Mouse (Mus musculus): Measurements from ENCODE around the gene Gpr35. TPM values are rescaled to one million over a fixed set of nuclear protein-coding genes. Genes with fewer than 3 reads are reported as not detected.
"Not testable (repeated sequence)": the region's sequence is repeated elsewhere in the genome, so short reads cannot be mapped to it uniquely, and the experiment has no call there.

Gene Gpr35
- total RNA-seq, 2 experiments from 2014 or later = 0.11 to 0.22 TPM

DNA sequence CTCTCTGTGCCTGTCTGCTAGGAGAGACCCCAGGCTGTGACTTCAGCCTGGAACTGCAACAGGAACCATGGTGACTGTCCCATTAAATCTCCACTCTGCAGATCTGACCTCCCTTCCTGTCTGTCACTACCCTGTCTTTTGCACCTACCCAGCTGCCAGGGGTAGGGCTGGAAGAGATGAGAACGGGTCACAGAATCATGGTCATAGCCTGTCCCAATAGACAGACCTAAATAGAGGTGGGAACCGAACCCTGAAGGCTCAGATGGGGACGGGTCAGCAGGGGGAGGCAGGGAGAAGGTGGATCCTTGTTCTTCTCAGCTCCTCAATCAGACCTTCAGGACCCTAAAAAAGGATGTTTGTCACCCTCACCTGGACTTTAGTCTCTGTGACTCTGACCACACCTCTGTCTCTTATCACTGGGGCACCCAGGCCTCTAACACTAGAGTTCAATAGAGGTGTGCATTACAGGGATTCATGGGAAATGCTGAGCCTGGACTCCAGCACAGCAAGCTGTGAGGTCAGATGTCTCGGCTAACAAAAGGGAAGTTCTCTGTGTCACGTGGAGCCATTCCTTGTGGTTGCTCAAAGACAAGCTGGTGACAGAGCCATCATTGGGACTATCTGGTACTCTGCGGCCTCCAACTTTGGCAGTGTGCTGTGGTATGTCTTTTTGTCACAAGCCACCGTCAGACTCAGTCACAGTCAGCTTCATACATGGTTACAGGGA is 30.0 kb upstream of the Gpr35 start:
- peak in 1 of 2 experiments; percentile 15 for DNase-seq (ENCODE audit: extremely low spot score in 1 of 2, low spot score in 2 of 2)
- intact Hi-C loops (cut with DNase I) = no loop called here

DNA sequence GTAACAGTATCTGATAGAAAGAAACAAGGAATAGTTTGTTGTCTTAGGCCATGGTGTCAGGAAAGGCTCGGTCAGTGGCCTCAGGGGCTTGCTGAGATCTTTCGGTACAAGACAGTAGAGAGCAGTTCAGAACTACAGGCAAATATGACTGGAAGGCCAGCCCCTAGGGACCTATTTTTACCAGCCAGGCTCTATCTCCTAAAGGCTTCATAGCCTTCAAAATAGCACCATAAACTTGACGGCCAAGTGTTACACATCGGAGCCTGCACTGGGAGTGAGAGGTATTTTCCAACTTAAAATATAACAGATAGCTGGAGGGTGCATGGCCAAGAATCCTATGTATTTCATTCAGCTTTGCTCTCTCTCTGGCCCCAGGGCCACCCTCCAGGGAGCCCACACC is 29.2 kb upstream of the Gpr35 start:
- intact Hi-C loops (cut with DNase I) = no loop called here
- DNase-seq (ENCODE audit: extremely low spot score in 1 of 2, low spot score in 2 of 2) = no peak

DNA sequence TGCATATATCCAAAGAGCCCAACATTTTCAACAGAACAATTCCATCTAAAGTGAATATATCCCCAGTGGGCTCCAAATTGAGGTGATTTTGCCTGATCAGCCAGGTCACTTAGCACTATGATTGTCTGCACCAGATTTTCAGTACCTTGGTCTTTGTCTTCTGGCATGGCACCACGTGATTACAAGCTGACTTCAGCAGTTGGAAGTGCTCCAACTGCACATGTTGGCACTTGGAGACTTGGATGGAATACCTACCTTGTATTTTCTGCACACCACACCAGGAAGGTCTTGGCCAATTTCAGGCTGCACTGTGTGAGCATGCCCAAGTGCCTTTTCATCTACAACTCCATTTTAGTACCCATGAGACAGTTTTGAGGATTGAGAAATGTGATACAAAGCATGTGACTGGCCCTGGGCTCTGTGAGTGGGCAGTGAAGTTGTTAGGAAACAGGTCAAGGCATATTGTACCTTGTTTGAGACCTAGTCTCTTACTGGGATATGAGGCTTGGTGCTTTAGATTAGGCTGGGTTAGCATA is 20.4 kb upstream of the Gpr35 start:
- peak in 1 of 2 experiments; percentile 10 for DNase-seq (ENCODE audit: extremely low spot score in 1 of 2, low spot score in 2 of 2)
- intact Hi-C loops (cut with DNase I) = no loop called here

DNA sequence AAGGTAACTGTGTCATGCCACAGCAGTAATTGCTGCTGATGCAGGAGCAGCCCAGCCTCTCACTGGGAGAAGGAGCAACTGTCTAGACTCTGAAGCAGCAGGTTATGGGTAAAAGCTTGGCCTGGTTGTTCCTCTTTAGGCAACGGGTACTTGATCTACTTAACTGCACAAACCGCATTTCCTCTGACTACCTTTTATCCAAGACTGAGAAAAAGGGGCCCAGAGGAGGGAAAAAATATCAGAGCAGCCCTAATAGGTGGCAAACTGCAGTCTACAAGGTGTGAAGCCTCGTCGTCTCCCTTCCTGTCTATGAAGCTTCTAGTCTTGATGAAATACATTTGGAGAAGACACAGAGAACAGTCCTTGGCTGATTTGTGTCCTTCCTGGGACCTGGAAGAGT is 17.1 kb upstream of the Gpr35 start:
- intact Hi-C loops (cut with DNase I) = no loop called here
- DNase-seq (ENCODE audit: extremely low spot score in 1 of 2, low spot score in 2 of 2) = no peak

DNA sequence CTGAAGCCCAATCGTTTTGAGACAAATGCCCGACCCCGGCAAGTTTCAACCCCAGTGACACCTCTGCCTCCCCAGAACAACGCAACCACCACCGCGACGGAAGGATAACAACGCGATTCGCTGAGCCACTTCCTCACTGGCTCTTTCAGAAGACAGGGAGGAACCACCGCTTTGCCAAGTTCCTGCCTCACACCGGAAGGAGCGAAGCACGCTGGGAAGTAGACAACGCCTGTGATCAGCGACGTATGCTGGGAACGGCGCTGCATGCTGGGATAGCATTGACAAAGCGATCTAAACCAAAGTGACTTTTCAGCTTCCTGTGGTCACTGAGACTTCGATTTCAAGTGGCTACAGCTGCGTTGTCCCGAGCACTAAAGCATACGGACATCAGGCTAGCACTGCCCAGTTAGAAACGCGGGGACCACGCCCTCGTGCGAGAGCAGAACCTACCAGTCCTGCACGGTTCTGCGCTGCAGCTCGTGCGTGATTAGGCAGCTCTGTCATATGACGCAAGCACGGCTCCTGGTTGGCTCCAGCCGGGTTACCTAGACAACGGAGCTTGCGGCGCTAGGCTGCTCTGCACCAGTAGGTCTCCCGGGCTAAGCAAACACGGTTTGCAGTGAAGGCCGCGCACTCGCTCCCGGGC is 16.4 kb upstream of the Gpr35 start, which contains the start of gene Capn10:
TSS of gene Capn10 (plus strand) at position 195 of the 646 bp plus-strand sequence.
- peak; percentile 95 for DNase-seq (ENCODE audit: extremely low spot score in 1 of 2, low spot score in 2 of 2)
- intact Hi-C loops (cut with DNase I) = no loop called here

DNA sequence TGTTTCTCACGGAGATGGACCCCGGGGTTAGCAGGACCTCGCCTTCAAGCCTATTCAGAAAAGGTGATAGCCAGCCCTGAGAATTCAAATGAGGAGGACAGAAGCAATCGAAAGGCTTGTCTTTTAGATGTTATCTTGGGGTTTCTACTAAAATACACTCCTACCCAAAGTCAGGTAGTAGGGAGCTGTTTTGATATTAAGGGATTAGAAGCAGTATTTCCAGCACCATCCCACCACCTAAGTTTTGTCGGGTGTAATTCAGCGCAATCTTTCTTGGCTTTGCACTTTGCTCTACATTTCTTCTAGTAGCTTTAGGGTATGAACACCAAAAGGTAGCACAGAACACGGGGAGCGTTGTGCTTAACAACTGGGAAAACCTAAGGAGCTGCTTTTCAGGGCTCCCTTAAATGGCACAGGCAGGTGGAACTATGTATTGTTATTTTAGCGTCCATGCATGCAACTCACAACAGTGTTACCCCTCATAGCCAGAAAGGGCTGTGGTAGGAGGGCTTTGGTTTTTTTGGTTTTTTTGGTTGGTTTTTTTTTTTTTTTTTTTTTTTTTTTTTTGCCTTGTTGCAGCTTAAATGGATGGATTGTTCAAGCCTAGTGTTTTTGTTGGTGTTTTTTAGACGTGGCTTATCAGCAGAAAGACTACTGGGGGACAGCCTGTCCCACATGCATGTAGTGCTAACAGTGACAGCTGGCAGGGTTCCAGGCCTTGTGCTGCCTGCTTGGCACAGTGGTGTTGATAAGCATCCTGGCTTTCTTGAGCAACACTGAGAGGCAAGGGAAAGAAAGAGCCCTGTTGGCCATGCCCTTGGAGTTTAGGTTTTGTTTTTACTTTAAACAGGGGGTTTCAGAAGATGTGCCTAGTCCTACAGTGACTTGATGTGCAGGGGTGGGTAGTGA is 15.4 kb upstream of the Gpr35 start:
- intact Hi-C loops (cut with DNase I) = no loop called here
- peak in 1 of 2 experiments; percentile 71 for DNase-seq (ENCODE audit: extremely low spot score in 1 of 2, low spot score in 2 of 2)

DNA sequence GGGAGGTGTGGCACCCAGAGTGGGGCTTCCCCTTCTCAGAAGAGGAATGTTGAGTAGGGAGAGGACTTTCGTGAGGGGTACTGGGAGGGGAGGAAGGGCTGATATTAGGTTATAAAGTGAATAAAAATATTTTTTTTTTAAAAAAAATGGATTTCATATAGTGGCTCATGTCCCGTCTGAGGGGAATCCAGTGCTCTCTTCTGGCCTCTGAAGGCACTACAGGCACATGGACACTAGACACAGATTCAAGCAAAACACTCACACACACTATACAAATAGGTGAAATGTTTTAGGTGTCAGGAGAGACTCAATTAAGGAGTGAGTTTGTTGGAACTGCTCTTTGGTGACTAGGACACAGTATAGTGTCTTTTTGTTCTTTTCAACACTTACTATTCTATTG is 14.7 kb upstream of the Gpr35 start:
- intact Hi-C loops (cut with DNase I) = no loop called here

DNA sequence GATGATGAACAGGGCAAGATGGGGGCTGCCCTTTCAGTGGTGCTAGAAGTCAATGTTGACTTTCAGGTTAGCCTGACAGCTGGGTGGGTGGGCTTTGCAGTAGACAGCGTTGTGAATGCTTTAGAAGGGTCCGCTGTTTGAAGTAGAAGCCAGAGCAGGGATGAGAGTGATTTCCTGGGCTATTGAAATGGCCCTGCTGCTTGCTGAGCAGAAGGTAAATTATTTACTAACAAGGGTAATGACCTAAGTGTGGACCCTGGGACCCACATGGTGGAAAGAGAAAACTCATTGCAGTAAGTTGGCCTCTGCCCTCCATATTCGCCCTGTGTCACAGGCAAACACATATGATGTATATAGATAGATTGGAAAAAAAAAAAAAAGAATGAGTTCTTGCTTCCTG is 14.2 kb upstream of the Gpr35 start:
- DNase-seq (ENCODE audit: extremely low spot score in 1 of 2, low spot score in 2 of 2) = no peak
- intact Hi-C loops (cut with DNase I) = no loop called here

More for the DNA sequence above, 14.7 kb upstream of the Gpr35 start:
- no peak for DNase-seq (ENCODE audit: extremely low spot score in 1 of 2, low spot score in 2 of 2)

DNA sequence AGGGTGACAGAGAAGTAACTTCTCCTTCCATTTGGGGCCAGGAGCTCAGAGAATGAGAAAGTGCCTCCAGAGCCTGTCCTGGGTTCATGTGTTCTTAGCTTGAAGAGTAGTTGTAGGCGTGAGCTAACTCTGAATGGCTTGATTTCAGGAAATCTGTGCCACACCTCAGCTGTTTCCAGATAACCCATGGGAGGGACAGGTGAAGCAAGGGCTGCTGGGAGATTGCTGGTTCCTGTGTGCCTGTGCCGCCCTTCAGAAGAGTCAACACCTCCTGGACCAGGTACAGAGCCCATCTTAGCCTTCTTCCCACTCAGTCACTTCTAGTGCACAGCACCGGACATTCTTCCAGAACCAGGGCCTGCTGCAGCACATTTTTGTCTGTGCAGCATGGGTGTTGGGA is 12.9 kb upstream of the Gpr35 start:
- DNase-seq (ENCODE audit: extremely low spot score in 1 of 2, low spot score in 2 of 2) = no peak
- intact Hi-C loops (cut with DNase I) = no loop called here

DNA sequence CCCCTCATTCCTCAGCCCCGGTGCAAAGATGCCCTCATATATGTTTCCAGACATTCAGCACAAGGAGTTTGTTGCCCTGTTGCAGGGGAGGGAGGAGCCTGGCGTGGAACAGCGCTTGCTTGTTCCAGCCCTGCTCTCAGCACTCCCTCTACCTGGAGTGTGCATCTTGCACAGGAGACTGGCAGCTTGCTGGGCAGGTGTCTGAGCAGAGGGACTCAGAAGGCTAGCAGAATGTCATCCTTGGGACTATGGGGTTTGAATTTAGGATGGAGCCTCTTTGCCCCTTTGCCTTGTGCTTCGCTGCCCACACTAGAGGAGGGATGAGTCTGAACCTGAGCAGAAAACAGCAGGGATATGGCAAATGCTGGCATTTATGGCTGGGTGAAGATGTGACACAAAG is 10.9 kb upstream of the Gpr35 start:
- intact Hi-C loops (cut with DNase I) = no loop called here

DNA sequence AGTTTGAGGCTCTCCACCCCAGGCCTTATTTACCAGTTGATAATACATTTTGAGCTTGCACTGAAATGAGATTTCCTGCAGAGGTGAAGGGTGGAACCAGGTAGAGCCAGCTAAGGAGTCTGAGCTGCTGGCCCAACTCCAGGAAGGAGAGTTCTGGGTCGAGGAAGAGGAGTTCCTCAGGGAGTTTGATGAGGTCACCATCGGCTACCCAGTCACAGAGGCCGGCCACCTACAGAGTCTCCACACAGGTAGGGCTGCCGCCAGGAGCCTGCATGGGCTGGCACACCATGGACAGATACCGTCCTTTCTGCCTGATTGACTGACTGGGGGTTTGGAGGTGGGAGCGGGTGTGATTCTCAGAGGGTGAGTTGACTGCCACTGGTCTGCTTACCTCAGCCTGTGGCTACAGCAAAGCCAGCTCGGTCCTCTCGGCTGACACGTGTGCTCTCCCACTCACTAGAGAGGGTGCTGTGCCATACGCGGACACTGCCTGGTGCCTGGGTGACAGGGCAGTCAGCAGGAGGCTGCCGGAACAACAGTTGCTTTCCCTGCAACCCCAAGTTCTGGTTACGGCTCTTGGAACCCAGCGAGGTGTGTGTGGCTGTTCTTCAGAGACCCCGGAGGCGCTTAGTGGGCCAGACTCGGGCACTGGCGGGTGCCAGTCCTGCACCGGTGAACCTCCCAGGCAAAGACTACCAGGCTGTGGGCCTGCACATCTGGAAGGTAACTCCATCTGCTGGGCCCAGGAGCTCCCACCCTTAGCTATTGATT is 7.3 kb upstream of the Gpr35 start:
- intact Hi-C loops (cut with DNase I) = no loop called here
- no peak for DNase-seq (ENCODE audit: extremely low spot score in 1 of 2, low spot score in 2 of 2)

More for the DNA sequence above, 10.9 kb upstream of the Gpr35 start:
- DNase-seq (ENCODE audit: extremely low spot score in 1 of 2, low spot score in 2 of 2) = no peak

DNA sequence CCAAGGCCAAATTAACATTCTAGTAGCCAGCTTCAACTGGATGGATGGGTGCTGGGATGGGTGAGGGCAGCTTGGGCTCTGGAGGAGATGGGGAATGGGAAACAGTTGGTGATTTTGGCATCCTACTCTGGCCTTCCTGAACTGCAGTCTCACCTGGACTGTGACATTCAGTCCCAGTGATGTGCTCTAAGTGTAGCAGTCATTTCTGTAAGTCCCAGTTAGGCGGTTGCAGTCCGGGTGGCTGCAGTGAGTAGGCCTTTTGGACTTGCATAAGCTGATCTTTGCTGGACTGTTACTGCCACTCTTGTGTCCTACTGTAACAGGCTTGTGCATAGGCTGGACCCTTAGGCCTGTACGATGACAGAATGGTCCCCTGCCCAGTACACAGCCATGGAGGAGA is 2.7 kb upstream of the Gpr35 start:
- no peak for DNase-seq (ENCODE audit: extremely low spot score in 1 of 2, low spot score in 2 of 2)

DNA sequence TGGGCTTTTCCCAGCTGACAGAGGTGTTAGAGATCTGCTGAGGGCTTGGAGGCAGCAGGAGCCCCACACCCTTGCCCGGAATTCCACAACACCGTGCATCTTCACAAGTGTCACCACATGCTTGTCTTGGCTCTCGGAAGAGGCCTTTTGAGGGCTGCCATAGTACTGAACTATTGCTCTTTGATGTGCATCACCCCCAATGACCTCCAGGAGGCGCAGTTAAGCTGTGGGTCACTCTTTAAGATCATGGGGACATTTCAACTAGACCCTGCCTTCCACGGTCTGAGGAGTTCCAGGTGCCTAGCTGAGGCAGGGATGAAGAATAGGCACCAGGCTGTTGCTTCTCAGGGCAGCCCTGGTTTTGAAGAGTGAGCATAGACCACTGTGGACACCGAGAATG is 1.2 kb upstream of the Gpr35 start:
- DNase-seq (ENCODE audit: extremely low spot score in 1 of 2, low spot score in 2 of 2) = no peak
- intact Hi-C loops (cut with DNase I) = no loop called here

More for the DNA sequence above, 2.7 kb upstream of the Gpr35 start:
- intact Hi-C loops (cut with DNase I) = no loop called here

DNA sequence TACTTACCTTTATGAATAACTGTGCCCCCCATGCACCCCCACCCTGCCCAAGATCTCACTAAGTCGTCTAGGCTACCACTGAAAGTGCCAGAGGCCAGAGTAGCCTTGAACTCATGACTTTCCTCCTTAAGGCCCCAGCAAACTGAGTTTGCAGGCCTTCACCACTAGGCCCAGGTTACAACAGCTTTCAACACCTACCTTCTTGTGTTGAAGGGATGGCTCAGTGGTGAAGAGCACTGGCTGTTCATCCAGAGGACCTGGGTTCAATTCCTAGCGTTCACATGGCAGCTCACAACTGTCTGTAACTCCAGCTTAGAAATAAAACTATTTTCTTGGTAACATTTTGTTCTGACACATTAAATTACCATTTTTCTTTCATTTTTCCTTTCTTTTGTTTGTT is 3.0 kb downstream of the Gpr35 start:
- intact Hi-C loops (cut with DNase I) = no loop called here
- DNase-seq (ENCODE audit: extremely low spot score in 1 of 2, low spot score in 2 of 2) = no peak

DNA sequence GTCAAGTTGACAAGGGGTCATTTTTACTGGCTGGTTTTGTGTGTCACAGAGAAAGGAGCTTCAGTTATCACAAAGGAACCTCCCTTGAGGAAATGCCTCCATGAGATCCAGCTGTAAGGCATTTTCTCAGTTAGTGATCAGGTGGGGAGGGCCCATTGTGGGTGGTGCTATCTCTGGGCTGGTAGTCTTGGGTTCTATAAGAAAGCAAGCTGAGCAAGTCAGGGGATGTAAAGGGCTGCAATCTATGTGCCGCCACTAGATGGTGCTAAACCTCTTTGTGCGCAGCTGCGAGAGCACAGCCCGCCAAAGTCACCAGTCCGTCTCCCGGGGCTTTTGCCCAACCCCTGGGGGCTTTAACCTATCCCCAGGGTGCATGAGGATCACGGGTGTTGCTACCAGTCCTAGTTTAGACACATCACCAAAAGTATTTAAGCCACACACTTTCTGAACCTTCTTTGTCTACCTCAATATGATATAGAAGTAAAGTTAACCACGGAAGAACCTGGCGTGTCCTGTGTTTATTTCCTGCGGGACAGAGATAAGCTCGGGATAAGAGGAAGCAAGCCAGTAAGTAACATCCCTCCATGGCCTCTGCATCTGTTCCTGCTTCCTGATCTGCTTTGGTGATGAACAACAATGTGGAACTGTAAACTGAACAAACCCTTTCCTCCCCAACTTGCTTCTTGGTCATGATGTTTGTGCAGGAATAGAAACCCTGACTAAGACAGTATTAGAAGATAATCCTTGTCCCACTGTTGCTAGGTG is 6.1 kb downstream of the Gpr35 start:
- DNase-seq (ENCODE audit: extremely low spot score in 1 of 2, low spot score in 2 of 2) = peak; percentile 53 to 65
- intact Hi-C loops (cut with DNase I) = loop anchor here (2.0 kb wide), 1 partner anchor 56 kb away; no protein-coding TSS in a partner anchor

DNA sequence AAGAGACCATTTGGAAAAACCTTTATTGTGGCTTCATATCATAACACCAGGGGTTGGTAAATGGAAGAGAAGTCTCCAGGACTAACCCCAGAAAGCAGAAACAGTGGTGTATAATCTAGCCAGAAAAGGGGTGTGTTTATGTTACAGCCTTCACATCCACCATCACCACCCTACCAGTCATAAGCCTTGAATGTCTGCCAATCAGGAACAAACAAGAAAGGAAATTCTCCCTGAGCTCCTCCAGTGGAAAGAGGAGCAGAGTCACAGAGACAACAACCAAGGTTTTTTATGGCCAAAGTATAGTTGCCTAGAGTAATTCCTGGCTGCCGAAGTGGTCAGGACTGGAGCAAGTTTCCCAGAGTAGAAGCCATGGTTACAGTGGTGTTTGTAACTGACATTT is 8.3 kb downstream of the Gpr35 start:
- intact Hi-C loops (cut with DNase I) = no loop called here
- no peak for DNase-seq (ENCODE audit: extremely low spot score in 1 of 2, low spot score in 2 of 2)

DNA sequence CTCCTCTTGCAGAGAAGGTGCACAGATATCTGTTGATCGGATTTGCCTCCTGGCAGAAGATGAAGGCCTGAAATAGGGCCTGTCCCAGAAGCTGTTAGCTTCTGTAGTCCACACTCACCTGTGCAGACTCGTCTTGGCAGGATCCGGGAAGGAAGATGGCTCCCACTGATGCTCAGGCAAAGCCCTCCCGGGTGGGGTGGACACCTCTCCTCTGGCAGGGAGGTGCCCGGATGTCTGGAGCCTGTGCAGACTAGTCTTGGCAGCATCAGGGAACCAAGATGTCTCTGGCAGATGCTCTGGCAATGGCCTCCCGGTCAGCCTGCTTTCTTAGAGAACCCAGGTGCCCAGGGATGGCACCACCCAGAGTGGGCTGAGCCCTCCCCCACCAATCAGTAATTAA is 20.1 kb downstream of the Gpr35 start:
- intact Hi-C loops (cut with DNase I) = loop anchor here (5.0 kb wide), 1 partner anchor 37 kb away; the partner anchor contains the start of gene Aqp12
- not testable (repeated sequence) for DNase-seq (ENCODE audit: extremely low spot score in 1 of 2, low spot score in 2 of 2)

Data from left cerebral cortex, postnatal 10 days (tissue).